Mouse (Mus musculus) MEL (cell line): Measurements from ENCODE around the gene 1810010D01Rik.

Source experiments
- CTCF ChIP-seq, 3 experiments: IDR thresholded peaks in 2 of 3; conservative IDR thresholded peaks in 1 of 3; 2 replicates each; pipeline ENCODE4 v1.5.1; 2011 to 2012; ENCODE audit warnings: low read length in 3 of 3, low read depth in 2 of 3, mild to moderate bottlenecking in 2 of 3, improper control_type of control experiment in 1 of 3, inconsistent platforms in 1 of 3, mixed read lengths in 1 of 3, moderate library complexity in 1 of 3; ENCODE audit not compliant: control insufficient read depth in 1 of 3, insufficient read depth in 1 of 3, poor library complexity in 1 of 3, severe bottlenecking in 1 of 3
- KAT2A ChIP-seq: conservative IDR thresholded peaks from 2 replicates; pipeline ENCODE4 v1.6.1; 2012; ENCODE audit warnings: low read depth, low read length, improper control_type of control experiment, inconsistent platforms
- TCF12 ChIP-seq: IDR thresholded peaks from 2 replicates; pipeline ENCODE4 v1.6.1; 2014; ENCODE audit warnings: low read depth, mild to moderate bottlenecking, inconsistent platforms, low read length, improper control_type of control experiment, moderate library complexity
- UBTF ChIP-seq: IDR thresholded peaks from 2 replicates; pipeline ENCODE4 v1.6.1; 2012; ENCODE audit warnings: low read depth, mild to moderate bottlenecking, inconsistent platforms, low read length, improper control_type of control experiment, moderate library complexity, borderline replicate concordance; ENCODE audit not compliant: insufficient read depth
- ZKSCAN1 ChIP-seq: IDR thresholded peaks from 2 replicates; pipeline ENCODE4 v1.6.1; 2012; ENCODE audit warnings: low read depth, mild to moderate bottlenecking, inconsistent platforms, low read length, improper control_type of control experiment, moderate library complexity

GRCm38 (mm10) chr7:145179691-145180091, 28.2 kb downstream of the 1810010D01Rik start:
- TF ChIP-seq KAT2A, result no peak
- TF ChIP-seq ZKSCAN1, result no peak
- no peak for TF ChIP-seq UBTF
- TF ChIP-seq TCF12, result no peak
- no peak for TF ChIP-seq CTCF (IDR thresholded peaks at IDR 0.05 in 2 of 3, conservative IDR thresholded peaks at IDR 0.05 in 1 of 3; ENCODE audit: control insufficient read depth in 1 of 3, insufficient read depth in 1 of 3, low read depth in 2 of 3, low read length in 3 of 3, poor library complexity in 1 of 3, severe bottlenecking in 1 of 3)
